Mouse (Mus musculus): ENCODE measurements around the gene Gm47995.

Gene Gm47995

GRCm38 (mm10) chr1:151228320-151228989 lies 30.2 kb downstream of the Gm47995 start:
- no peak for DNase-seq (ENCODE audit: low spot score in 2 of 2)

GRCm38 (mm10) chr1:151232346-151232745 lies 34.1 kb downstream of the Gm47995 start:
- DNase-seq (ENCODE audit: low spot score in 2 of 2) = no peak

GRCm38 (mm10) chr1:151233756-151234155 lies 35.5 kb downstream of the Gm47995 start:
- DNase-seq (ENCODE audit: low spot score in 2 of 2) = no peak

- DNase-seq (ENCODE audit: low spot score in 2 of 2) = no peak
Measured at GRCm38 (mm10) chr1:151235574-151235973, 37.3 kb downstream of the Gm47995 start.

GRCm38 (mm10) chr1:151236141-151236930 lies 38.1 kb downstream of the Gm47995 start:
- DNase-seq (ENCODE audit: low spot score in 2 of 2) = peak in 1 of 2 experiments; percentile 12

- no peak for DNase-seq (ENCODE audit: low spot score in 2 of 2)
Measured at GRCm38 (mm10) chr1:151237780-151238179, 39.5 kb downstream of the Gm47995 start.

GRCm38 (mm10) chr1:151243332-151243731 lies 45.1 kb downstream of the Gm47995 start:
- DNase-seq (ENCODE audit: low spot score in 2 of 2) = no peak

GRCm38 (mm10) chr1:151244013-151244412 lies 45.8 kb downstream of the Gm47995 start:
- no peak for DNase-seq (ENCODE audit: low spot score in 2 of 2)

GRCm38 (mm10) chr1:151244761-151245160 lies 46.5 kb downstream of the Gm47995 start:
- DNase-seq (ENCODE audit: low spot score in 2 of 2) = no peak

- no peak for DNase-seq (ENCODE audit: low spot score in 2 of 2)
Measured at GRCm38 (mm10) chr1:151245165-151245564, 46.9 kb downstream of the Gm47995 start.

GRCm38 (mm10) chr1:151245846-151246245 lies 47.6 kb downstream of the Gm47995 start:
- no peak for DNase-seq (ENCODE audit: low spot score in 2 of 2)
